Mouse (Mus musculus): ENCODE data around the gene Tmem258. TPM values are rescaled to one million over a fixed set of nuclear protein-coding genes. Genes with fewer than 3 reads are reported as not detected.

Tmem258 gene
- polyA plus RNA-seq, 1 experiment: 198 TPM

Other genes starting within 250 kb of the Tmem258 start
- 4,010 and 5,287 TPM in 2 replicates for gene Fth1, start 223.4 kb upstream of the Tmem258 start, polyA plus RNA-seq (2012; ENCODE audit: insufficient read depth, insufficient read length, missing spikeins)
- gene Best1, start 202.4 kb upstream of the Tmem258 start, polyA plus RNA-seq (2012; ENCODE audit: insufficient read depth, insufficient read length, missing spikeins): not detected in 2 replicates
- 4.8 and 7.5 TPM in 2 replicates for gene Rab3il1, start 202.3 kb upstream of the Tmem258 start, polyA plus RNA-seq (2012; ENCODE audit: insufficient read depth, insufficient read length, missing spikeins)
- gene Fads3, start 162.4 kb upstream of the Tmem258 start, polyA plus RNA-seq (2012; ENCODE audit: insufficient read depth, insufficient read length, missing spikeins): 31.1 and 34.2 TPM in 2 replicates
- gene Fads2, start 102.3 kb upstream of the Tmem258 start, polyA plus RNA-seq (2012; ENCODE audit: insufficient read depth, insufficient read length, missing spikeins): 7.1 and 9.6 TPM in 2 replicates
- 11.0 and 13.5 TPM in 2 replicates for gene Fads1, start 21.1 kb upstream of the Tmem258 start, polyA plus RNA-seq (2012; ENCODE audit: insufficient read depth, insufficient read length, missing spikeins)
- gene Fen1, start 155 bp downstream of the Tmem258 start, polyA plus RNA-seq (2012; ENCODE audit: insufficient read depth, insufficient read length, missing spikeins): 1.4 and 2.1 TPM in 2 replicates
- gene Myrf, start 36.7 kb downstream of the Tmem258 start, polyA plus RNA-seq (2012; ENCODE audit: insufficient read depth, insufficient read length, missing spikeins): 0.44 and 0.50 TPM in 2 replicates
- gene Dagla, start 100.9 kb downstream of the Tmem258 start, polyA plus RNA-seq (2012; ENCODE audit: insufficient read depth, insufficient read length, missing spikeins): 11.9 and 14.2 TPM in 2 replicates
- 2.3 TPM in 2 replicates for gene Syt7, start 185.1 kb downstream of the Tmem258 start, polyA plus RNA-seq (2012; ENCODE audit: insufficient read depth, insufficient read length, missing spikeins)

Data from brown adipose tissue, adult 24 weeks (tissue).